Mouse (Mus musculus) neural tube, embryonic 12.5 days (tissue): ENCODE measurements at regions not wholly inside any gene's neighbourhood (a gene's known extent, or its start where the extent isn't known, plus 50 kb on each side); places are given as distances from the start of the nearest gene placed in this dataset.

Source experiments
- ATAC-seq: fragments of 200-750 bp; cut with Nextera tagmentation; 2 replicates; pipeline ENCODE4 v1.8.0; 2017; ENCODE audit warnings: low read depth, mild to moderate bottlenecking, moderate TSS enrichment, moderate library complexity; ENCODE audit not compliant: low FRiP score
- H3K27ac ChIP-seq: fragments of 300-500 bp; sonication (generic); 2 replicates; pipeline ENCODE4 v1.5.1; 2016
- H3K27me3 ChIP-seq: fragments of 300-500 bp; sonication (generic); replicated peaks from 2 replicates; pipeline ENCODE4 v1.6.1; 2016; ENCODE audit warnings: mild to moderate bottlenecking
- H3K36me3 ChIP-seq: fragments of 300-500 bp; sonication (generic); 2 replicates; pipeline ENCODE4 v1.6.1; 2016; ENCODE audit warnings: mild to moderate bottlenecking
- H3K4me1 ChIP-seq: fragments of 300-500 bp; sonication (generic); 2 replicates; pipeline ENCODE4 v1.6.1; 2016
- H3K4me2 ChIP-seq: fragments of 300-500 bp; sonication (generic); replicated peaks from 2 replicates; pipeline ENCODE4 v1.6.1; 2016; ENCODE audit warnings: mild to moderate bottlenecking
- H3K4me3 ChIP-seq: fragments of 300-500 bp; sonication (generic); 2 replicates; pipeline ENCODE4 v1.5.1; 2016
- H3K9ac ChIP-seq: fragments of 300-500 bp; sonication (generic); 2 replicates; pipeline ENCODE4 v1.6.1; 2016; ENCODE audit warnings: mild to moderate bottlenecking
- H3K9me3 ChIP-seq: fragments of 300-500 bp; sonication (generic); 2 replicates; pipeline ENCODE4 v1.6.1; 2016; ENCODE audit warnings: mild to moderate bottlenecking
- WGBS: fragments of 180-500 bp; shearing (Covaris S2); methylation state at CpG from one replicate; pipeline ENCODE4 v1.1.7; 2016; 5-methylcytosine and 5-hydroxymethylcytosine counted together

- Histone ChIP-seq H3K9ac (no peak overlapping the region), H3K27me3 (no peaks in the 10 kb centered on the region), H3K4me3 (no peak overlapping the region), H3K9me3 (no peaks in the 10 kb centered on the region), H3K36me3 (no peaks in the 10 kb centered on the region), H3K4me2 (no peak overlapping the region), H3K4me1 (no peaks in the 10 kb centered on the region), H3K27ac (no peak overlapping the region)
- no peak for ATAC-seq
- 87% methylated on average over 5 of the region's 5 CpGs for WGBS
Observed at GRCm38 (mm10) chr5:133927054-133927453, 172.5 kb upstream of the Castor2 start.

DNA sequence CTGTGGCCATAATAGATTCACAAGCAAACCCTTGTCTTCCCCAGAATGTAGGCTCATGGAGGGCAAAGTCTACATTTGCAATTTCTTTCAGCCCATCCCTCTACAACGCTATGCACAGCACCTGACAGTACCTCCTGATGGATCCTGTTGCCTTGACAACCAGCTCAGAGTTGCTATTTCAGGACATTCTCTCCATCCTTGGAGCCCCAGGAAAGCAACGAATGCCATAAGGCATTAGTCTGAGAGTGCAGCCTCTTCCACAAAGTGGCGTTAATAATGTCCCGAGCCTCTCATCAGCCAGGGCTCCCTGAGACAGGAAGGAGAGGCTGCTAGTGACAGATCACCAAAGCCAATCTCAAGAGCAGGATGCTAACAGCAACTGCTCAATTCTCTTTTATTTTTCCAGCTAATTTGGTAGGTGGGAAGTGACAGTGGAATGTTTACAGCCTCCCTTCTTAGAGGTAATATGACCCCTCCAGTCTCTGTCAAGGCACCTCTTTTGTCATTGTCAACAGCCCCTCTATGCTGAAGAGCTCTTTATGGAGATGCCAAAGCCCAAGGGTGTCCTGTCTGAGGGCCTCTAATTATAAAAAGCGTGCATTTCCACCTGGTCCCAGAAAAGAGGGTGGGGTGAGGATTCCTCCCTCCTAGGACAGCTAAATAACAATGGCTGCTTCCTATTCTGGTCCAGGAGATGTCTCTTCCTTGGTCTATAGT lies 174.2 kb upstream of the Castor2 start:
- H3K36me3 ChIP-seq = no peaks in the 10 kb centered on the region
- no peaks in the 10 kb centered on the region for H3K9me3 ChIP-seq
- ATAC-seq = no peak
- WGBS = 20% methylated on average over 5 of the region's 5 CpGs
- no peak overlapping the region for H3K4me3 ChIP-seq
- no peak overlapping the region for H3K9ac ChIP-seq
- no peaks in the 10 kb centered on the region for H3K27me3 ChIP-seq
- no peak overlapping the region for H3K4me2 ChIP-seq
- H3K4me1 ChIP-seq = no peaks in the 10 kb centered on the region
- H3K27ac ChIP-seq = peak overlapping the region; percentile 2; the same call in 1 of the 2 replicates

DNA sequence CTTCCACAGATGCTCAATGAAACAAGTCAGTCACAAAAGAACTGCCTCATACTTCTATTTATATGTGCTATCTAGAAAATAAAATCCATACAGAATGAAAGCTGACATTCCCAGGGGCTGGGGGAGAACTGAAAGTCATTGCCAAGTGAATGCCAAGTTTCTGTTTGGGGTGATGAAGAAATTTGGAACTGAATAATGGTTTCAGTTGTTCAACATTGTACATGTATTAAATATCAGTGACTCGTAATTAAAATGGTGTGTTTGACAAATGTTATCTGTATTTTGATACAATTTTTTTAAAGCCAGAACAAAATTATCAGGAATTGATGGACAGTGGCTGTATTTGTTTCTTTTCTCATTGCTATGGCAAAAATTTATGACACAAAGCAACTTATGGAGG lies 177.3 kb upstream of the Castor2 start:
- Histone ChIP-seq H3K27me3 (no peaks in the 10 kb centered on the region), H3K4me2 (no peak overlapping the region), H3K36me3 (no peaks in the 10 kb centered on the region), H3K9ac (no peak overlapping the region), H3K4me1 (no peaks in the 10 kb centered on the region), H3K27ac (no peak overlapping the region), H3K9me3 (no peaks in the 10 kb centered on the region), H3K4me3 (no peak overlapping the region)
- ATAC-seq = no peak
- WGBS = 81% methylated on average over 1 of the region's 1 CpGs

- H3K27ac ChIP-seq = no peak overlapping the region
- H3K4me1 ChIP-seq = 0 out of 2 replicates have a peak, but pooled peaks cover 5% of the 10 kb centered on the region
- no peak overlapping the region for H3K4me2 ChIP-seq
- no peak overlapping the region for H3K4me3 ChIP-seq
- no peaks in the 10 kb centered on the region for H3K27me3 ChIP-seq
- no peaks in the 10 kb centered on the region for H3K36me3 ChIP-seq
- H3K9me3 ChIP-seq = no peaks in the 10 kb centered on the region
- ATAC-seq = no peak
- no peak overlapping the region for H3K9ac ChIP-seq
Observed at GRCm38 (mm10) chr5:133915734-133916550, 183.6 kb upstream of the Castor2 start.

DNA sequence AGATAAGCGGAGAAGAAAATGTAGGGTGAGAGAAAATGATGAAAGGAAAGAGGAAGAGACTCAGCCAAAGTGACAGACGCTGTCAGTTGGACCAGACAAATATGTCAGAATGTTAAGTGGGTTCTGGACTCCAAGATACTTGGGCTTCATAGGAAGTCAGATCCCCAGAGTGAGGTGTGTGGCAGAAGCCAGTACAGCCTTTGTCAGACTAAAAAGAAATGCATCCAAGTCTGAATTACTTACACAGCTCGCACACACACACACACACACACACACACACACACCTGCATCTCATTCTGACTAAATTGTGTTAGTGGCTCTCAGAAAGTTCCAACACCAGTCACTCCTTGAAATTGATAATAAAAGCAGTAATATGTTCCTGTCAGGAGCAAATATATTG lies 192.1 kb upstream of the Castor2 start:
- no peak for ATAC-seq

DNA sequence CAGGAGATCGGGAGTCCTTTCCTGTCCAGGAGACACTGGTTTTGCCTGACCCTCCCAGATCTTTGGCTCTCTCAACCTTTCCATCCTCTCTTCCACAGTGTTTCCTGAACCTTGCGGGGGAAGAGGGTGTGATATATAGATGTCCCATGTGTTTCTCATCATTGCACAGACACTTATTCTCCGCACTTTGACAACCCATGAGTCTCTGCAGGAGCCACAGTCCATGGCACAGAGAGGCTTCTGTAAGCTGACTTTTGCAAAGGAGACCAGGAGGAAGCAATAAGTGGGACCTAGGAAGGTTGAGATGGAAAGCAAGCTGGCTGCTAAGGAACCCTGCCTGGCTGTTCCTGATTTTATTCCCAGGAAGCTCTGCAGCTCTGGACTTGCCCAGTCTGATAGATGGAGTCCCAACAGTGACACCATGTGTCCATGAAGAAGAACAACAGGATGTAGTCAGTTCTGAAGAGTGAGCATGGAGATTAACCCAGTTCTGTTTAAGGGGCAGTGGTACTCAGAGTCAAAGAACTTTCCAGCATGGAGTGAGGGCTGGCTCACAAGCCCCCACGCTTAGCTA lies 201.4 kb upstream of the Castor2 start:
- WGBS = 77% methylated on average over 4 of the region's 4 CpGs
- no peak for ATAC-seq

More for the DNA sequence above, 192.1 kb upstream of the Castor2 start:
- Histone ChIP-seq H3K9me3 (peaks cover 4% of the 10 kb centered on the region; the same call in 1 of the 2 replicates), H3K9ac (no peak overlapping the region), H3K4me2 (no peak overlapping the region), H3K4me1 (no peaks in the 10 kb centered on the region), H3K27ac (no peak overlapping the region), H3K27me3 (no peaks in the 10 kb centered on the region), H3K4me3 (no peak overlapping the region), H3K36me3 (no peaks in the 10 kb centered on the region)
- 90% methylated on average over 3 of the region's 3 CpGs for WGBS

GRCm38 (mm10) chr5:133890728-133891127 lies 208.8 kb upstream of the Castor2 start:
- H3K27ac ChIP-seq = no peak overlapping the region
- no peaks in the 10 kb centered on the region for H3K27me3 ChIP-seq
- ATAC-seq = no peak

More for the DNA sequence above, 201.4 kb upstream of the Castor2 start:
- no peaks in the 10 kb centered on the region for H3K9me3 ChIP-seq
- H3K4me3 ChIP-seq = no peak overlapping the region
- no peaks in the 10 kb centered on the region for H3K36me3 ChIP-seq
- no peak overlapping the region for H3K27ac ChIP-seq
- H3K4me1 ChIP-seq = no peaks in the 10 kb centered on the region
- no peaks in the 10 kb centered on the region for H3K27me3 ChIP-seq
- no peak overlapping the region for H3K4me2 ChIP-seq
- no peak overlapping the region for H3K9ac ChIP-seq

DNA sequence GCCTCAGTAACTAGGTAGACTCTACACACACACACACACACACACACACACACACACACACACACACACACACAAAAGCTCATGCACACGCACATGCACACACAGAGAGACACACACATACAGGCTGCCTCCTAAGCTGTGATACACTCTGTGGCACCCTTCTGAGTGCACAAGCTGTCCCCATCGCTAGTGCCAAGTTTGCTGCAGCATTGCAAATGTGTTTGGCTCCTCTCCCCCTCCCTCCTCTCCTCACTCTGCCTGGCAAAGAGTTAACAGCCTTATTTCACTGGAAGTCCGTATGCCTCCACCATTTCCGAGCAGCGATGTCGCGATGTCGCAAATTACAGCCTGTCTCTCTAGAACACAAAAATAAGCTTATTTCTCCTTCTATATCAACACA lies 209.7 kb upstream of the Castor2 start:
- H3K27me3 ChIP-seq = no peaks in the 10 kb centered on the region
- H3K4me3 ChIP-seq = no peak overlapping the region
- ATAC-seq = no peak
- H3K4me1 ChIP-seq = peaks cover 6% of the 10 kb centered on the region
- H3K27ac ChIP-seq = no peak overlapping the region
- H3K4me2 ChIP-seq = no peak overlapping the region
- H3K36me3 ChIP-seq = no peaks in the 10 kb centered on the region
- 74% methylated on average over 8 of the region's 8 CpGs for WGBS
- H3K9me3 ChIP-seq = no peaks in the 10 kb centered on the region
- H3K9ac ChIP-seq = no peak overlapping the region

More at GRCm38 (mm10) chr5:133890728-133891127, 208.8 kb upstream of the Castor2 start:
- 70% methylated on average over 3 of the region's 3 CpGs for WGBS
- Histone ChIP-seq H3K4me3 (no peak overlapping the region), H3K9me3 (no peaks in the 10 kb centered on the region), H3K36me3 (no peaks in the 10 kb centered on the region), H3K9ac (no peak overlapping the region), H3K4me1 (no peaks in the 10 kb centered on the region), H3K4me2 (no peak overlapping the region)

DNA sequence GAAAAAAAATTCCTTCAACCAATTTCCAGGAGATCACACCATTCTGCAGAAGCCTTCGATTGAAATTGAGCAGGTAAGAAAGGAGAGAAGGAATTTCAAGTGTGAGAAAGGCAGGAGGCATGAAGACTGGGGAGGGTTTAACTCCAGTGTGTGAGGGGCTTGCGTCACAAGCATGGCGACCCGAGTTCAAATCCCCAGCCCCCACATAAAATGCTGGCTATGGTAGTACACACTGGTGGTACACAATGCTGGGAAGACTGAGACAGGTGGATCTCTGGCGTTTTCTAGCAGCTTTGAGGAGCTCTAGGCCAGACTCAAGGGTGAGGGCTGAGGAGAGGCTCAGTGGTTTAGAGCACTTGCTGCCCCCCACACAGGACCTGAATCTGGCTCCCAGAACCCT lies 214.0 kb upstream of the Castor2 start:
- WGBS = 83% methylated on average over 5 of the region's 5 CpGs
- Histone ChIP-seq H3K9me3 (no peaks in the 10 kb centered on the region), H3K36me3 (no peaks in the 10 kb centered on the region), H3K27ac (no peak overlapping the region), H3K27me3 (no peaks in the 10 kb centered on the region), H3K4me3 (no peak overlapping the region), H3K4me1 (peaks cover 10% of the 10 kb centered on the region), H3K9ac (no peak overlapping the region), H3K4me2 (no peak overlapping the region)
- ATAC-seq = 0 out of 2 replicates have a peak, but pooled peaks have one; percentile 13

- no peak overlapping the region; the same call in 1 of the 2 replicates for H3K27ac ChIP-seq
- H3K4me2 ChIP-seq = no peak overlapping the region
- peaks cover 10% of the 10 kb centered on the region for H3K4me1 ChIP-seq
- no peaks in the 10 kb centered on the region for H3K9me3 ChIP-seq
- H3K27me3 ChIP-seq = no peaks in the 10 kb centered on the region
- H3K36me3 ChIP-seq = no peaks in the 10 kb centered on the region
- H3K9ac ChIP-seq = no peak overlapping the region
- WGBS = 19% methylated on average over 6 of the region's 6 CpGs
- peak; percentile 93 for ATAC-seq
- no peak overlapping the region for H3K4me3 ChIP-seq
Observed at GRCm38 (mm10) chr5:133885016-133885415, 214.5 kb upstream of the Castor2 start.

DNA sequence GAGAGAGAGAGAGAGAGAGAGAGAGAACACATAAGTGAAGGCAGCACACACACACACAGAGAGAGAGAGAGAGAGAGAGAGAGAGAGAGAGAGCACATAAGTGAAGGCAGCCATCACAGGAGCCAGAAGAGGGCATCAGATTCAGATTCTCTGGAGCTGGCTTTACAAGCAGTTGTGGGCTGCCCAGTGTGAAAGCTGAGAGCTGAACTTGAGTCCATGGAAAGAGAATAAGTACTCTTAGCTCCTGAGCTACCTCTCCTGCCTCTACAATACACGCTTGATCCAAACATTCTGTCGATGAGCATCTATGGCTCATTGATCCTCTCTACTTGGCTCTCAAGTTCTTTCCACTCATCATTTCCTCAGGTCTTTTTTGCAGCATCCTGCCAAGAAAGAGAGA lies 214.9 kb upstream of the Castor2 start:
- Histone ChIP-seq H3K9me3 (no peaks in the 10 kb centered on the region), H3K4me1 (peaks cover 10% of the 10 kb centered on the region), H3K27ac (no peak overlapping the region; the same call in 1 of the 2 replicates), H3K4me2 (no peak overlapping the region), H3K36me3 (no peaks in the 10 kb centered on the region), H3K27me3 (no peaks in the 10 kb centered on the region), H3K4me3 (no peak overlapping the region), H3K9ac (no peak overlapping the region)
- ATAC-seq = no peak
- WGBS = 44% methylated on average over 2 of the region's 2 CpGs

DNA sequence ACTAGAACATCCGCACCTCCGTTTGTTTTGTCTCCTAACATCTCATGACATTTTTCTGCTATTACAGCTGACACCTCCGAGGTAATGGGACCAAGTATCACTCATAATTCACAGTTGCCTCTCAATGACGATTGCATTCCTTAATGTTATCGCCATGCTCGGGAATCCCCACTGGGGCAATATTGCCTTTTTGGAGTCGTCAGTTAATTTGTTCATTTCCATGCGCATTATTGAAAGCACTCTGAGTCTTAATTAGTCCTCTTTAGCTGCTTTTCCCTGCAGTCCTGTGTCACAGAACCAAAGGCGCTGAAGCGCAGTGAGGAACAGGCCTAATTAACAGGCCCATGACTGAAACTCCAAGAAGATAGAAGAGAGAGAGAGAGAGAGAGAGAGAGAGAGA lies 255.0 kb upstream of the Castor2 start:
- WGBS = 39% methylated on average over 10 of the region's 10 CpGs
- ATAC-seq = peak; percentile 48
- H3K4me1 ChIP-seq = no peaks in the 10 kb centered on the region
- no peak overlapping the region for H3K9ac ChIP-seq
- no peak overlapping the region for H3K4me2 ChIP-seq
- H3K36me3 ChIP-seq = no peaks in the 10 kb centered on the region
- H3K27me3 ChIP-seq = no peaks in the 10 kb centered on the region
- H3K27ac ChIP-seq = no peak overlapping the region
- H3K9me3 ChIP-seq = peaks cover 4% of the 10 kb centered on the region; the same call in 1 of the 2 replicates
- no peak overlapping the region for H3K4me3 ChIP-seq
